Mouse (Mus musculus) yolk sac, embryonic 10.5 days (tissue): ENCODE data around the gene Arhgap5.
"Not testable (repeated sequence)": the region's sequence is repeated elsewhere in the genome, so short reads cannot be mapped to it uniquely, and the experiment has no call there.

Source experiments
- DNase-seq: peaks from one replicate; pipeline ENCODE4 v3.0.0-alpha.2; 2017; ENCODE audit warnings: low spot score

Gene Arhgap5

GRCm38 (mm10) chr12:52541294-52541693, 37.5 kb downstream of the Arhgap5 start:
- no peak for DNase-seq

GRCm38 (mm10) chr12:52544532-52544931, 40.8 kb downstream of the Arhgap5 start:
- no peak for DNase-seq

GRCm38 (mm10) chr12:52552085-52552484, 48.3 kb downstream of the Arhgap5 start:
- DNase-seq = no peak

GRCm38 (mm10) chr12:52555188-52555876, 51.6 kb downstream of the Arhgap5 start:
- no peak for DNase-seq

GRCm38 (mm10) chr12:52565654-52566053, 61.9 kb downstream of the Arhgap5 start:
- DNase-seq = no peak

GRCm38 (mm10) chr12:52573371-52573770, 69.6 kb downstream of the Arhgap5 start:
- DNase-seq = peak; percentile 26

GRCm38 (mm10) chr12:52586466-52586865, 82.7 kb downstream of the Arhgap5 start:
- not testable (repeated sequence) for DNase-seq

- DNase-seq = no peak
Observed at GRCm38 (mm10) chr12:52587473-52588010, 83.8 kb downstream of the Arhgap5 start.

GRCm38 (mm10) chr12:52595389-52596185, 91.8 kb downstream of the Arhgap5 start:
- peak; percentile 30 for DNase-seq

- DNase-seq = peak; percentile 69
Observed at GRCm38 (mm10) chr12:52602471-52602870, 98.7 kb downstream of the Arhgap5 start.

- peak; percentile 90 for DNase-seq
Observed at GRCm38 (mm10) chr12:52602883-52603694, 99.3 kb downstream of the Arhgap5 start.

- DNase-seq = peak; percentile 86
Observed at GRCm38 (mm10) chr12:52603695-52604255, 100.0 kb downstream of the Arhgap5 start.

- peak; percentile 93 for DNase-seq
Observed at GRCm38 (mm10) chr12:52604256-52604991, 100.7 kb downstream of the Arhgap5 start.

- DNase-seq = no peak
Observed at GRCm38 (mm10) chr12:52604992-52605652, 101.3 kb downstream of the Arhgap5 start.

- no peak for DNase-seq
Observed at GRCm38 (mm10) chr12:52607411-52607810, 103.6 kb downstream of the Arhgap5 start.

- DNase-seq = no peak
Observed at GRCm38 (mm10) chr12:52615703-52616102, 111.9 kb downstream of the Arhgap5 start.

GRCm38 (mm10) chr12:52618418-52619040, 114.8 kb downstream of the Arhgap5 start:
- DNase-seq = no peak

- DNase-seq = no peak
Observed at GRCm38 (mm10) chr12:52619644-52620043, 115.9 kb downstream of the Arhgap5 start.
